Mouse (Mus musculus): ENCODE measurements around the gene Wdr89.

DNA sequence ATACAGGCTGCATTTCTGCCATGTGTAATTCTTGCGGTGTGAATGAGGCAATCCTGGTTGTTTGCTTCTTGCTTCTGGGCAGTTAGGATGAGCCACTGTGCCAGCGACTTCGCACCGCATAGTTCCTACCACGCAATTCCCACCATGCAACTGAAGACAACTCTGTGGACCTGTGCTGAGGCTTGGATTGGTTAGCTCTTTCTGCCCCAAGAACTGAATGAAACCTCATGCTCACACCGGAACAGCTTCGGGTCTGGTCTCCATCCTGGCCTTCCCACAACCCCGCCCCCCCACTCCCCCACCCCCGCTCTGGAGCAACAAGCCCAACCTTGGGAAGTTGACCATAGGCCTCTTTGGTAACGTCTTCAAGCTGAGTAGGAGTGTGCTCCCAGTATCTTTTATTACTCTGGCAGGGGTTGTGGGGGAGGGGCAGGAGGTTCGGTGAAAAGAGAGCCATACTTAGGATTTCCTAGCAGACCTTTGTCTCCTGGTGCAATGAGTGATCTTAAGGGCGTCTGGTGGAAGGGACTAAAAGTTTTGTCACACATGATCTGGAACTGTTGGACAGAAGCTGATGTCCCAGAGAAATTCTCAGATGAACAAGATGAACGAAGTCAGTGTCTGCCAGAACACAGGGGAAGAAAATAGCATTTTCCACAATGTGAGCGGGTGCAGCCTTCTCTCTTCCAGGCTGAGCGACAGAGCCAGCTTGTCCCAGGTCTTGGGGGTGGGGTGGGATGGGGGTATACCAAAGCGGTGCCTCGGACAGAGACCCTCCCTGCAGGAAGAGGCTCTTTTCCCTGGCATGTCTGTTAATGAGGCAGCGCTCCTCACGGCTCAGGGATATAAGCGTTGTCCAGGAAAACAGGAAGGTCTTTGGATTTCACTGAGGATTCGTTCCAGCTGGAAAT lies 32.1 kb upstream of the Wdr89 start:
- no peak for TF ChIP-seq CTCF (IDR thresholded peaks at IDR 0.05; ENCODE audit: low read depth, low read length)
- no peak for TF ChIP-seq POLR2AphosphoS5 (IDR thresholded peaks at IDR 0.05; ENCODE audit: insufficient replicate concordance, low read depth, low read length)
